Mouse (Mus musculus): ENCODE measurements around the gene Pde9a.
A peak's percentile ranks its signal among the peaks of the same experiment; 100 is the strongest.

The Pde9a gene

DNA sequence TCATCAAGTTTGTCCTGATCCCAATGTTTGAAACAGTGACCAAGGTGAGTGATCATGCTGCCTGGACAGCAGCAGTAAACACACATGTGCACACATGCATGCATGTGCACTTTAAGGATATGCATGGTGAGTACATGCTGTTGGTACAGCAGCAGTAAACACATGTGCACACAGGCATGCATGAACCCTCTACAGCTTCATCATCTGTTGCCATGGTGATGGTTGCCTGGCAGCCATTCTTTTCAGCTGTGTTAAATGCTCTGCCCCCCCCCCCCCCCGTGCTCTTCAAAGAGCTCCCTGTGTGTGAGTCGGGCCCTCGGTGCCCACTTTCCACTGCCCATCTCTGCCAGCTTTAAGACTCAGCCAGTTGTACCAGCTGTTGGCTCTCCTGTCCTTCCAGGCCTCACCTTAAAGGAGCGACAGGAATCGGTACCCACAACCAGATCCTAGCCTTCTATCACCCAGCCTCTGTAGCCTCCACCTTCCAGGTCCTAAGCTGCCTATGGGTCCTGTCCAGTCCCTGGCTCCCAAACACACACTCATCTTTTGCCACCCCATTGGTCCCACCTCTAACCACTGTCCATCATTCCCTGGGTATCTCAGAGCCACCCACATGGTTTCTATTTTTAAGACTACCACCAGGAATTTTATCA lies 84.9 kb downstream of the Pde9a start:
- DNase-seq, result no peak

DNA sequence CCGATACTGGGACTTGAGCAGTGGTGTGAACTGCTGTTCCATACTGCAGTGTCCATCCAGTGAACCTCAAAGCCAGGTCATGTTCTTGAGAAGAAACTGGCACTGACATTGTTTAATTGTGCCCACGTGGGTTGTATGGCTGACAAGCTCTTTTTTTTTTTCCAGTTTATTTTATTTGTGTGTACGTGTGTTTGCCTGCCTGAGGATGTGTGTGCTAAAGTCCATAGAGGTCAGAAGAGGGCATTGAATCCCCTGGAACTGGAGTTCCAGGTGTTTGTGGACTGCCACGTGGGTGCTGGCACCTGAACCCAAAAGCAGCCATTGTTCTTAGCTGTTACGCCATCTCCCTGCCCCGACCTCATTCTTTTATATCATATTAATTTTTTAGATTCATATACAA lies 88.4 kb downstream of the Pde9a start:
- DNase-seq, result no peak

DNA sequence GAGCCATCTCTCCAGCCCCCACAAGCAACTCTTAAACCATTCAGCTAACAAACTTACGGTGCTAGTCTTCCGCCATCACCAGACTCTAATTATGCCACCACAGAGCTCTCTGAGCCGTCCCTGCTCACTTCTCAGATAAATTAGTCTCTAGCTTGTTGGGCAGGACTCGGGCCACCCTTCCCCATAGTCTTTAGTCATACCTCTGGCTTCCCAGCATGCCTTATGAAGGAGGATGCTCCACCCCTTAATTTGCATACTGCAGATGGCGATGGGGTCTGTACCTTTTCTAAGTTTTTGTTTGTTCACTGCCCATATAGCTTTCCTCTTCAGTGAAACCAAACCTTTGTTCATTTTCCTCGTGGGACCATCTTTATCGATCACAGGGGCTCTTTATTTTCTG lies 92.6 kb downstream of the Pde9a start:
- DNase-seq, result no peak

DNA sequence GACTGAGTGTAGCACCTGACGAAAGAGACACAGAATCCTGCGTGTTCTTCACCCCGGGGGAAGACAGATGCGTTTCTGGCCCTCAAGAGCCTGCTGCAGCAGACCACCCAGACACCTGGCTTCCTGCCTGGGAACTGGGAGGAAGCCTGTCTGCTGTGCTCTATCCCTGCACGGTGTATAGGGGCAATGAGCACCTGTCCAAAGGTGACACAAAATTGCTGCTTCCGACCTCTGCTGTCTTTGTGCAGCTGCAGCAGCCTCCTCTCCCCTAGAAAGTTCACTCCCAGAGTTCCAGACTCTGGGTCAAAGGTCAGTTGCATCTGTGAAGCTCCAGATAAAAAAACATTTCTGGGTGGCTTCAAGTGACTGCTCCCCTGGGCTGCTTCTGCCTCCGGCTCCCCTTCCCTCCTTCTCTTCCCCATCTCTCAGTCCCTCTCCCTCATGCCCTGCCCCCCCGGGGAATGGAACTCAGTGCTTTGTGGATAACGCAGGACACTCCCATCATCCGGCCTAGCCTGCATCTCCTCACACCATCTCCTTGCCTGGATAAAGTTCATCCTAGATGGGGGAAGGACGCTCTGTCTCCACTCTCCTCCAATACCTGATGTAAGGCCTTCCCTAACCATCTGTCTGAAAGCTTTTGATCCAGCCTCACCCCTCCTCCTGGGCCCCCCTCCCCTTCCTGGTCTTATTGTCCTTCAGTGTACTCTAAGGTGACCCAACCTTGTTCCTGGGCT lies 93.3 kb downstream of the Pde9a start:
- DNase-seq, result no peak

DNA sequence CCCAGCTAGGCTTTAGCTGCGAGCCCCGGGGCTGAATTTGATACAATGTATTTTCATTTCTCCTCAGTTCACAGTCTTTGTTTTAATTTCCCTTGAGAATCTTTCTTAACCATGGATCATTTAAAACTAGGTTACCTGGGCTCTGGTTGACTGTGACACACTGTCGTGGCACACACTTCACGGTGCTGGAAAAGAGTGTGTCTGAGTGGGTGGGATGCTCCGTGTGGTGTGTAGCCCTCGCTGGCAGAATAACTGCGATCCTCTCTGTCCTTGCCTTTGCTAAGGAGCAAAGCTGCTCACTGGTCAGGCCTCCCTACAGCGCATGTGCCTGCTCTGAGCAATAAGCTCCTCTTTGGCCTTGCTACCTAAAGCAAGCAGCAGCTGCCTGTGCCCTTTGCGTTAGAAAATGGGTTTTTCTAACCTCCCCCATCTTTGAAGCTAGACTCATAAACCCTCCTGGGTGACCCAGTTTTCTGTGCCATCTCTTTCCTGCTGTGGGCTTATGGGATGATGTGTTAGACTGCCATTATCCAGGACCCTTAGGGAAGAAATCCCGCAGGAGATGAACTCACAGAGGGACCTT lies 100.7 kb downstream of the Pde9a start:
- DNase-seq, result no peak

DNA sequence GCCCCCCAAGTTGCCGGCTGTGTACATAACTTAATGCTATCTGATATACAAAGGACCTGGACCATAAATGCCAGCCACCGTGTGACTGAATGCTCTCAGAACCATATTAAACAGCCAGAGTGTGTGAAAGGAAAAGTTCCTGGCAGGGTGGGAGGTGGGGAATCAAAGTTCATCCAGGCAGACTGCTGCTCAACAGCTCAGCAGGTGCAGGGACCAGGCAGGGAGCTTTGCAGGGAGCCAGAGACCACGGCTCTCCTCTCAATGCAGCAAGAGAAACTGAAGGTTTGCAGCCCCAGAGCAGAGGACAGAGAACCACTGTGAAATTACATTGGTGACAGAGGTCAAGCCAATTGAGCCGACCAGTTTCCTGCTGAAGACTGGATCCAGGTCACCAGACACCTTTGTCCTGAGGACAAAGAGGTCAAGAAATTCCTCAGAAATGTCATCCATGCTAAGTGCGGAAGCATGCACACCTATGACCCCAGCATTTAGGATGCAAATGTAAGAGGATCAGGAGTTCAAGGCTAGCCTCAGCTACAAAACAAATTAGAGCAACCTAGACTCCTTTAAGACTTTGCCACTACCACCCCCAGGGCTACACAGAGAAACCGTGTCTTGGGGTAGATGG lies 101.5 kb downstream of the Pde9a start:
- no peak for DNase-seq

DNA sequence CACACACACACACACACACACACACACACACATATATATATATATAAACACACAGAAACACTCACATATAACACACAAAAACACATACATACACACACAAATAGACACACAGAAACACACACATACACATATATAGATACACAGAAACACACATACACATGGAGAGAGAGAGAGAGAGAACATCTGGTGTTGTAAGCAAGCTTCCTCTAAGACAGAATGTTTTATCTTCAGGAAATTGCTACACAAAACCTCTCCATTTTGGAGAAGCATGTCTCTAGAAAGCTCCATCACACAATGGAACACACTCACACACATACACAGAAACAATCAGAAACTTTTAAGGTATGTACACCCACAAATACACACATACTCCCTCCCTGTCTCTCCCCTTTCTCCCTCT lies 105.3 kb downstream of the Pde9a start:
- no peak for DNase-seq

DNA sequence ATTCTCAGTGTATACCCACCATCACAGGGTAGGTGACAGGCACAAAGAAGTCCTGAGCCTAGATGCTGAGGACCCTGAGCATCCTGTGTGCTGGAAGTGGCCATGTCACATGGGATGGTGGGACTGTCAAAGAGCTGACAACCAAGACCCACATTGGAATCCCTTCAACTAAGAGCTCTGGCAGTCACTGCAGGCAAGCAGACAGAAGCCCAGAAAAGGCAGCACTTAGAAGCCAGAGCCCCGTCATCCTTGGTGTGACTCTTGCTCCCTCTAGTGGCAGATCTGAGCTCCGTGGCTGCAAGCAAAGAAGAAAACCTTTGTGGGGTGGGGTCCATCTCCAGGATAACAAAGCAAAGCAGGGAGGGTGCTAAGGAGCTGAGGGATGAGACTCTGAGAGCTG lies 106.4 kb downstream of the Pde9a start:
- DNase-seq, result peak; percentile 68

DNA sequence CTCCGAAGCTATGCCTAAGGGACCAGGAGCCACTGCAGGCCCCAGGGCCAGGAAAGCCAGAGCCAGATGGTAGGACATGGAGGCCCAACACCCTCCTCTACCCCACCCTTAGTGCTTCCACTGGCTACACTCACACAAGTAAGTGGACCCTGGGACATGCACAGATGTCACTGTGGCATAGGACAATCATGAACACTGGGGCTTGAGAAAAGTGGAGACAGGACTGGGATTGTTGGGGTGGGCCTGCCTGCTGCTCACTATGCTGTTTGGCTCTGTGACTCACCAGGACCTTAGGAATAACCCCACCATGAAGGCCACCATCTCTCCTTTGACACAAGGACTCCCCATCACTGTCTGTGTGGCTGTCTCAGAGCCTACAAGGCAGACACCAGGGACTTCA lies 109.0 kb downstream of the Pde9a start:
- DNase-seq, result no peak

DNA sequence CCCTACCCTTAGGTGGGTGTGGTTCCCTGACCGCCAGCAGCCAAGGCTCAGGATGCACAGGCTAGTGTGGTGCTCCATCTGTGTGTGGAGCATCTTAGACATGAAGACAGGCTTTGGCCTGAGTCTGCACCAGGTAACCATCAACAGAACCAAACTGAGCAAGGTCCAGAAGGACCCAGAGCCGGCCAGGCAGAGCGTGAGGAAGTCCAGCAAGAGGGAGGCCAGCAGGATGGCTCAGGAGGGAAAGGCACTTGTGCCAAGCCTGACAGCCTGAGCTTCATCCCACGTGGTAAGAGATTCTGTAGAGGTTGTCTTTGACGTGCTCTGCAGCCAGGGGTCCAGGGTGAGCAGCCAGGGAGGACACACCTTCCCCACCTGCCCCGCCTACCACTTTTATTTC lies 111.7 kb downstream of the Pde9a start:
- no peak for DNase-seq

DNA sequence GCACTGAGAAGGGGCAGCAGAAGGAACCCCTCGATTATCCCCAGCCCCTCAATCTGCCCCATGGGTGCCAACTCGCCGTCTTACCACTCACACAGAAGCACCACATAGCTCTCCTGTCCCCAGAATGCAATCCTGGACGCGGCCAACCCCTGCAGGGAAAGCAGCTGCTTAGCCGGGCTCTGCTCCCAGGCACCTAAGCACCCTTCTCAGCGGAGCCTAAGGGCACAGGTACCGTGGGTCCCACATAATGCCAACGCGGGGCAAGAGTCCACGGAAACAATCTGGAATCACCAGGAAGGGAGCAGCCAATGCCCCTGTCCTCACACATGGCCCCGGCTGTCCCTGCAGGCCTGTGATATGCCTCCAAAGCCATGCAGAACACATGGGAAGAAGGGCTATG lies 113.7 kb downstream of the Pde9a start:
- DNase-seq, result no peak

DNA sequence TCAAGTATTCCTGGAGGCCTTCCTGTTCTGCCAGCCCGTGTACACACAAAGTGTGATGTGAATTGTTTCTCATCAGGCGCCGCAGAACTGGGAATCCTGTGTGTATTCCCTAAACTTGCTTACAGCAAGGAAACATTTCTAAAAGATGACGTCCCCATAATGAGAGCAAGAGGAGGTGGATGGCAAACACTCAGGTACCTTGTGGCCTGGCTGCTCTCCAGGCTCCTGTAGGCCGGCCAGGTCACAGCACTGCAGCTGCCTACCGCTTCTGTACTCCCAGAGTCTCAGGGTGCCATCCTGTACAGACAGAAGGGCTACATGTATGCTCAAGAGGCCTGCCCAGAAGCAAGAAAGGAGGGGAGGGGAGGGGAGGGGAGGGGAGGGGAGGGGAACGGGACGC lies 114.4 kb downstream of the Pde9a start:
- no peak for DNase-seq

DNA sequence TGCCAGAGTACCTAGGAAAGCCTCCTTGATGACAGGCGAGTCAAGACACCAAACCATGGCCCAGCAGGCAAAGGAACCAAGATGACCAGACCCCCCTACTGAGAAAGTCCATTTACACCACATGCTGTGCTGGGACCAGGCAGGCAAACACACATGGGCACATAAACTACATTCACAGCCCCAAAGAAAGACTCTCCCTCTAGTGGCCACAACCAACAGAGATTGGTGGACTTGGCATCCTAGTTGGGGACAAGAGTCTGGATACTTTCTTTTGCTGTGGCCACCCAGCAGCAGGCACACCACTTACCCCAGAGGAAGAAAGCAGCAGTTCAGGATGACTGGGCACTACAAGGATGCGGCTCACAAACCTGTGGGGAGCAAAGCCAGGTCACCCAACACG lies 114.9 kb downstream of the Pde9a start:
- no peak for DNase-seq

DNA sequence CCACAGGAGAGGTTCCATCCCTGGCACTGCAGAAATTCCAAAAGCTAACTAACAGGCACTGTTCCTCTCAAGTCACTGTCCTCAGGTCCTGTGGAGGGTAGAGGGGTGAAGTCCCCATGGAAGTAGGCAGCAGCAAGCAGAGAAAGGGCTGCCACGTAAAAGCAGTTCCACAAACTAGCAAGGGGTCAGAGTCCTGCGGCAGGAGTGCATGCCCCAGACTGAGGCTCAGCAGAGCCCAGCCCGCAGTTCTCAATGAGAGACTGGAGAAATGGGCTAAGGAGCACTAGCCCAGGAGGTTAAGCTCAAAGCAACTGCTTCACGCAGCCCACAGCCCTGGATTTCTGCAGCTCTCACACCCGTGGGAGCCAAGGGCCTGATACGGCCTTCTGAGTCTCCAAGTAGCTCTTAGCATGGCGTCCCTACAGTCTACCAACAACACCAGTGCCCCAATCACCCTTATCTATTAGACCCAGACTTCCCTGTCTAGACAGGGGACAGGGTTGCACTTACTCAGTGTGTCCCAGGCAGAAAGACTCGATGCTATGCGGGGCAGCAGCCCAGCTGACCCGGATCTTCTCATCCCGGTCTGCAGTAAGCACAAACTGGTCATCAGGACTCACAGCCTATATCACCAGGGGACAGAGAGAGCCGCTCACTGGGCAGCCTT lies 116.4 kb downstream of the Pde9a start:
- DNase-seq, result peak; percentile 46

DNA sequence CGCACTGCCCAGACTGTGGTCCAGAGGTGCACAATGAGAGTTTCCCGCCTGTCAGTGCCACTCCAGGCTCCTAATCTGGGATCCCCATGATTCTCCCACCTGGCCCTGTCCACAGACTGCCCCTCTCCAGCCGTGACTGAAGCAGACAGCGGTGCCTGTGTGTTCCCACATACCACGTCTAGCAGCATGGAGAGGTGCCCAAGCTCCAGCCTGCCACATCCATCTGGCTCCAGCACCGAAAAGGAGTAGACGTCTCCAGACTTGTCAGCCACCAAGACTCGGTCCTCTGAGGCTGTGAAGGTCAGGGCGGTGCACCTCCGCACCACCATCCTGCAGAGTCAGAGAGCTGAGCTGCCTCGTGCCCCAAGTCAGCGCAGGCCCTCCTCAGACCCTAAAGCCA lies 117.3 kb downstream of the Pde9a start:
- DNase-seq, result no peak

DNA sequence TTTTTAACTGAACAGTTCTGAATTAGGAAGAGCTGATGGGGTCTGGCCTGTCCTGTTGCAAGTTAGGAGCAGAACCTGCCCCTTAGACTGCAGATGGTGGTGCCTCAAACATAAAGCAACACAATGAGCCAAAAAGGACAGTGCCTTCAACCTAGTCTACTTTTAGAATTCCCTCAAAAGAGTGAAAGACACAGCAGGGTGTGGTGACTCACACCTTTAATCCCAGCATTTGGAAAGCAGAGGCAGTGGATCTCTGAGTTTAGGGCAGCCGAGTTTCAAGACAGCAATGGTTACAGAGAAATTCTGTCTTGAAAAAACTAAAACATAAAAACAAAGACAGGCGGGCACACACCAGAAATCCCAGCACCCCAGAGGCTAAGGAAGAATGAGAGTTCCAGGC lies 117.9 kb downstream of the Pde9a start:
- DNase-seq, result no peak

DNA sequence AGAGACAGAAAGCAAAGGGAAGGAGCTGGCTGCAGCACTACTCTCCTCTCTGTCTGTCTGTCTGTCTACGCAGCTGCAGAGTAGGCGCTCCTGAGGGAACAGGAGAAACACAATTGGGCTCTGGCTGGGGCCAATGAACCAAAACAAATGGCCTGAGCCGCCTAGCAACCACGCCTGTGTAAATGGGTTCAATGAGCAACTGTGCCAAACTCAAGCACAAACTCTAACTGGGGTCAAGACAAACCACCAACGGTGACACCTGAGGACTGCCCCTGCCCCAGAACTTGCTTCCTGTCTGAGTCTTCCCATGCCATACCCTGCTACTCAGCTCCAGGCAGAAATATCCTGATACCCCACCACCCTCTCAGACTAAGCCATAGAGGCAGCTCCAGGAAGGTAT lies 119.0 kb downstream of the Pde9a start:
- DNase-seq, result no peak

DNA sequence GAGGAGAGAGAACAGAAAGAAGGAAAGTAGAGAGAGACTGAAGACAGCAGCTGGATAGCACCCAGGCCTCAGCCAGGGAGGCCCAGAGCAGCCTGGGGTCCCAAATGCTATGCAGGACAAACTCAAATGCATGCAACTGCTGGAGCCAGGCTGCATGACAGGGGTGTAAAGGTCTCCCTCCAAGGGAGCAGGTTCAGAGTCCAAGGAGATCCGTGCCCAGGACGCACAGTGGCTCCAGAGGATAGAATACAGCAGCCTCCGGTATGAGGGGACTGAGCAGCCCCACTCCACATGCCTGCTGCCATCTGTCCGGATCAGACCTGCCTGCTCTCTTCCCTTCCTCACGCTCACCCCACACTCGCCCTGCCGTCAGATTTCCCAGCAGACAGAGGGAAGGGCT lies 120.3 kb downstream of the Pde9a start:
- no peak for DNase-seq

DNA sequence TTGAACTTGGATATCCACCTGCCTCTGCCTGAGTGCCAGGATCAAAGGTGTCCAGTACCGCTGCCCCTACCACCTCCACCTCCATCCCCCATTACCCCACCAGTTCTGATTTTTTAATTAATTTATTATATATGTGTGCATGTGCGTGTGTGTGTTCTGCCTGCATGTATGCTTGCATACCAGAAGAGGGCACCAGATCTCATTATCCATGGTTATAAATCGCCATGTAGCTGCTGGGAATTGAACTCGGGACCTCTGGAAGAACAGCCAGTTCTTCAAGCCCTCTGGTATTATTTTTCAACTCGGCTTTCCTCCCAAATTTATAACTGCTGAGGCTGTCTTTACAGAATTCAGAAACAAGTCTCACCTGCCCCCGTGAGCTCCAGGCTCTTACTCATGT lies 124.9 kb downstream of the Pde9a start:
- no peak for DNase-seq

DNA sequence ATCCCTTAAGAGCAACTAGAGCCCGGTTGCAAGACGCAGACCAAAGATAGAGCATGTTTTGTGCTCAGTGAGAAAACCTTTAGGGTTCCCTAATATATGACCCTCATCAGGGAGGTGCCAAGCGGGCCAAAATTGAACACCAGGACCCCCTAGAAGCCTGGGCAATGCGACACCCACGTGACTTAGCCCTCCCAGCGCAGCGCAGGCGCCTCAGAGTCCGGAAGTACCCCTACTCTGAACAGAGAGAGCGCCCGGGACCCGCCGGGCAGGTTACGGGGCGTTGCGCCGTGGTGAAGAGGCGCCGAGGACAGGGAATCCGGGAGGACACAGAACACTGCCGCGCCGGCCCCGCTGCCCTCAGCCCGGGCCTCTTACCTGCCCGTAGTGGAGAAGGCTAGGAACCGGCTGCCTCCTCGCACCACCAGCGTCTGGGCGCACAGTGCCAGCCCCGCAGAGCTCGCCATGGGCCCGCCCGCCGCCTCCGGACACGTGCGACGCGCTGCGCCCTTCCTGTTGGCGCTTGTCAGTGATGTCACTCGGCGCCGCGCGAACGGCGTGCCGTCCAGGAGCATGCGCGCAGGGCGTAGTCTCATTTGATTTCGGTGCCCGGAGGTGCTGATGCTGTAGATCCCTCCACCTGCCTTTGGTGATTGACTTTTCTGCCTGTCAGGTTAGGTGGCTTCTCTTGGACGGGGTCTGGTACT lies 125.9 kb downstream of the Pde9a start:
- DNase-seq, result peak; percentile 91

DNA sequence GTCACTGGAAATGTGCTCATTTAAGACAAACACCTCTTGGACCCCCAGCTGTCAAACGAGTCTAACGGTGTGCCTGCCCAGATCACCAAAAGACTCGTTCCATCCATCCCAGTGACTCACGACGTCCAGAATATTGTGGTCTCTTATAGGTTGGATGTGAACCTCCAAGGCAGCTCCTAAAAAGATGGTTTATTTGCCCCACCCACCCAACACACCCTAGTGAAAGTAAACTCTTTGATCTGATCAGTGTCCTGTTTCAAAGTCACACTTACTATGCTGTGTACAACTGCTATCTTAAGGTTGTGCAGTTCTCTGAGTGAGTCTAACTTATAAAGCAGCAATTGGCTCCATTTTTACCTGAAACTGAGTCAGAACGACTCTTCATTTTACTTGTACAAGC lies 126.6 kb downstream of the Pde9a start:
- DNase-seq, result no peak

DNA sequence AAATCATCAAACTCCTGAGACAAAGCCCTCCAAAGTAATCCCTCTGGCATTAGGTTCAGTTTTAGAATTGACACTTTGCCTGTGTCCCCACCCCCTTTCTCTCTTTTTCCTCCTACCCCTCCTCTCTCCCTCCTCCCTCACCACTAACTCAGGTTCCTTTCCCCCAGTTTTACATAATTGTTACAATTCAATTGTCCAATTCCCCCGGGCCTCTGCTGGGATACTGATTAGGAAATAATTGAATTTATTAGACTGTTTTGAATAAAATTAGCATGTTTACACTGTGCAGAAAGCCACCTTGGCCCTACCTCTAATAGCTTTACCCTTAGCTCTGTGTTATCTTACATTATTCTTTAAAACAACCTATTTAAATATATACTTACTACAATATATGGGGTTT lies 128.7 kb downstream of the Pde9a start:
- DNase-seq, result no peak

Data from liver (tissue).